Mouse (Mus musculus): ENCODE measurements around the gene Rab2b. TPM values are rescaled to one million over a fixed set of nuclear protein-coding genes. Genes with fewer than 3 reads are reported as not detected.

The Rab2b gene
- polyA plus RNA-seq, 1 experiment from 2014 or later = 33.5 TPM

Other genes with a start within 250 kb of the Rab2b start
- not detected in 2 replicates for gene Olfr221, start 237.1 kb downstream of the Rab2b start, polyA plus RNA-seq (2014; fragmentation: Nextera tagmentation; extraction: Ambion mirVana)
- gene Hnrnpc, start 175.5 kb downstream of the Rab2b start, polyA plus RNA-seq (2014; fragmentation: Nextera tagmentation; extraction: Ambion mirVana) = 937 and 1,003 TPM in 2 replicates
- 108 and 109 TPM in 2 replicates for gene Rpgrip1, start 168.8 kb downstream of the Rab2b start, polyA plus RNA-seq (2014; fragmentation: Nextera tagmentation; extraction: Ambion mirVana)
- gene Supt16, start 82.1 kb downstream of the Rab2b start, polyA plus RNA-seq (2014; fragmentation: Nextera tagmentation; extraction: Ambion mirVana) = 92.3 and 92.8 TPM in 2 replicates
- gene Chd8, start 21.8 kb downstream of the Rab2b start, polyA plus RNA-seq (2014; fragmentation: Nextera tagmentation; extraction: Ambion mirVana) = 55.3 and 62.9 TPM in 2 replicates
- gene Tox4, start 399 bp downstream of the Rab2b start, polyA plus RNA-seq (2014; fragmentation: Nextera tagmentation; extraction: Ambion mirVana) = 54.8 and 56.2 TPM in 2 replicates
- gene Mettl3, start 25.6 kb upstream of the Rab2b start, polyA plus RNA-seq (2014; fragmentation: Nextera tagmentation; extraction: Ambion mirVana) = 59.3 TPM in 2 replicates
- 75.3 and 83.6 TPM in 2 replicates for gene Sall2, start 49.2 kb upstream of the Rab2b start, polyA plus RNA-seq (2014; fragmentation: Nextera tagmentation; extraction: Ambion mirVana)
- not detected in 2 replicates for gene Olfr1513, start 76.9 kb upstream of the Rab2b start, polyA plus RNA-seq (2014; fragmentation: Nextera tagmentation; extraction: Ambion mirVana)
- not detected in 2 replicates for gene Olfr1512, start 99.6 kb upstream of the Rab2b start, polyA plus RNA-seq (2014; fragmentation: Nextera tagmentation; extraction: Ambion mirVana)
- gene Olfr1511, start 117.8 kb upstream of the Rab2b start, polyA plus RNA-seq (2014; fragmentation: Nextera tagmentation; extraction: Ambion mirVana) = not detected in 2 replicates
- not detected in 2 replicates for gene Olfr1510, start 134.8 kb upstream of the Rab2b start, polyA plus RNA-seq (2014; fragmentation: Nextera tagmentation; extraction: Ambion mirVana)
- gene Olfr1509, start 163.4 kb upstream of the Rab2b start, polyA plus RNA-seq (2014; fragmentation: Nextera tagmentation; extraction: Ambion mirVana) = not detected in 2 replicates
- gene Olfr1508, start 187.9 kb upstream of the Rab2b start, polyA plus RNA-seq (2014; fragmentation: Nextera tagmentation; extraction: Ambion mirVana) = not detected in 2 replicates
- not detected in 2 replicates for gene Olfr1507, start 216.2 kb upstream of the Rab2b start, polyA plus RNA-seq (2014; fragmentation: Nextera tagmentation; extraction: Ambion mirVana)